Mouse (Mus musculus): ENCODE data around the gene Cldn6. TPM values are rescaled to one million over a fixed set of nuclear protein-coding genes. Genes with fewer than 3 reads are reported as not detected.

The Cldn6 gene
- polyA plus RNA-seq, 2 experiments = 11.3 to 13.6 TPM

DNA sequence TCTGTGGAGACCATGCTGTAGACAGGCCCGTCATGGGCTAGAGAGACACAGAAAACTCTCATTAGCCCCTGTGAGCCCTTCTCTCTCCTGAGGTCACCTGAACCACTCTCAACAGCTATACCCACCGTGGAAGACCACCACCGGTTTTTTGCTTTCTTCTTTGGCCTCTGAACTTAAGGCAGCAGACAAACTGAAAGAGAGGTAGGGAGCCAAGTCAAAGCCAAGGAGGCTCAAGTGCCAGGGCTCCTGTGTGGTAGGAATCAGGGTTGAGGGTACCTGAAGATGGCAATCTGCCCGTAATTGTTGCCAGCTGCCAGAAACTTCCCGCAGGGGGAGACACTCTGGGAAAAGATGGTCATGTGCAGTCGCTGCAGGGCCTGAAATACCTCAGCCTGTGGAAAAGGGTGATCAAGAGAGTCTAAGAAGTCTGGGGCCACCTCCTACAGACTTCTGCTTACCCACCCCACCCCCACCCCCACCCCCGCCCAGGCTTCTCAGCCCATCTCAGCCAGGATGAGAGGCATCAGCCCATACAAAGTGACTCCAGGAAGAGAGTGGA is 8.5 kb upstream of the Cldn6 start:
- no peaks in the 10 kb centered on the region for H3K27me3 ChIP-seq (ENCODE audit: control insufficient read depth, insufficient read depth, low read length)
- H3K4me3 ChIP-seq (replicated peaks; ENCODE audit: low read length) = no peak overlapping the region
- 85% methylated on average over 7 of the region's 7 CpGs for WGBS
- peaks cover 16% of the 10 kb centered on the region for H3K4me1 ChIP-seq (ENCODE audit: control insufficient read depth, insufficient read depth, low read length)
- H3K27ac ChIP-seq (replicated peaks; ENCODE audit: low read depth, low read length) = no peak overlapping the region
- no peak for TF ChIP-seq POLR2A (IDR thresholded peaks at IDR 0.05; ENCODE audit: borderline replicate concordance, extremely low read depth, insufficient read depth, insufficient read length)
- DNase-seq (ENCODE audit: low spot score) (no peak), ATAC-seq (ENCODE audit: low FRiP score, low read depth) (no peak)
- H3K36me3 ChIP-seq (ENCODE audit: control insufficient read depth, insufficient read depth, low read length) = peaks cover 28% of the 10 kb centered on the region
- no peak overlapping the region for H3K9ac ChIP-seq (ENCODE audit: low read depth, low read length, severe bottlenecking)
- no peaks in the 10 kb centered on the region for H3K9me3 ChIP-seq (ENCODE audit: control insufficient read depth, low read length)
- H3K4me2 ChIP-seq (replicated peaks; ENCODE audit: low read depth, low read length, severe bottlenecking) = no peak overlapping the region

DNA sequence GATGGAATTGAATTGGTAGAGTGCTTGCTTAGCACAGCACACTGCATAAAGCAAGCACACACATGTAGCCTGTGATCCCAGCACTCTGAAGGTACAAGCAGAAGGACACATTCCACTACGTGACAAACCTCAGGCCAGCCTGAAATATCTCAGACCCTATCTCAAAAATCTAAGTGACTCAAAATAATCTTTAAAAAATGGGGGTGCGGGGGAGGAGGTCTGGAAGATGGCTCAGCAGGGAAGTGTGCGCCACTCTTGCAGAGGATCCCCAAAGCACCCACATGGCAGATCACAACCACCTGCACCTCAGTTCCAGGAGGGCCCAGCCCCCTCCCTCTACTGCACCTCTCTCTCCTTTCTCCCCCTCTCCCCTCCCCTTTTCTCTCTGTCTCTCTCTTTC is 7.5 kb upstream of the Cldn6 start:
- peaks cover 6% of the 10 kb centered on the region; the same call in 1 of the 2 replicates for H3K27me3 ChIP-seq (ENCODE audit: control insufficient read depth, insufficient read depth, low read length)
- no peak overlapping the region for H3K4me2 ChIP-seq (replicated peaks; ENCODE audit: low read depth, low read length, severe bottlenecking)
- no peak for DNase-seq (ENCODE audit: low spot score)
- TF ChIP-seq POLR2A (IDR thresholded peaks at IDR 0.05; ENCODE audit: borderline replicate concordance, extremely low read depth, insufficient read depth, insufficient read length) = no peak
- WGBS = 97% methylated on average over 3 of the region's 3 CpGs
- no peak overlapping the region for H3K4me3 ChIP-seq (replicated peaks; ENCODE audit: low read length)
- ATAC-seq (ENCODE audit: low FRiP score, low read depth) = no peak
- H3K9me3 ChIP-seq (ENCODE audit: control insufficient read depth, low read length) = no peaks in the 10 kb centered on the region
- peaks cover 28% of the 10 kb centered on the region for H3K36me3 ChIP-seq (ENCODE audit: control insufficient read depth, insufficient read depth, low read length)
- H3K27ac ChIP-seq (replicated peaks; ENCODE audit: low read depth, low read length) = no peak overlapping the region
- H3K4me1 ChIP-seq (ENCODE audit: control insufficient read depth, insufficient read depth, low read length) = peaks cover 24% of the 10 kb centered on the region
- H3K9ac ChIP-seq (ENCODE audit: low read depth, low read length, severe bottlenecking) = no peak overlapping the region

DNA sequence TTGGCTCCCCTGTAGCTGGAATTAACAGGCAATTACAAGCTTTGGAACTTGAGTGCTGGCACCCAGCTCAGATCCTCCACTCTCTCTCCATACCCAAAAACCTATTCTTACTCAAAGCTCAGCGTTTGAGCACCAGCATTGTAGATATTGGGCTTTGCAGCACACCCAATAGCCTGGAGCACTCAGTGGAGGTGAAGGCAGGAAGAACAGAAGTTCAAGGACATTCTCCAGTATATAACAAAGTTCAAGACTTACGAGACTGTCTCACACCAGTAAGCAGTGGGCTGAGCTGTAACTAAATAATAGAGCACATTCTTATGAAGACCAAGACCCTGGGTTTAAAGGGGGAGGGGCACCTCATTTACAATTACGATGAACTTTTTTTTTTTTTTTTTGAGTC is 6.3 kb upstream of the Cldn6 start:
- H3K4me3 ChIP-seq (replicated peaks; ENCODE audit: low read length) = peak overlapping the region; percentile 62
- DNase-seq (ENCODE audit: low spot score) (no peak), ATAC-seq (ENCODE audit: low FRiP score, low read depth) (no peak)
- no peak overlapping the region for H3K9ac ChIP-seq (ENCODE audit: low read depth, low read length, severe bottlenecking)
- H3K27ac ChIP-seq (replicated peaks; ENCODE audit: low read depth, low read length) = no peak overlapping the region
- H3K36me3 ChIP-seq (ENCODE audit: control insufficient read depth, insufficient read depth, low read length) = peaks cover 27% of the 10 kb centered on the region
- H3K9me3 ChIP-seq (ENCODE audit: control insufficient read depth, low read length) = no peaks in the 10 kb centered on the region
- no peak for TF ChIP-seq POLR2A (IDR thresholded peaks at IDR 0.05; ENCODE audit: borderline replicate concordance, extremely low read depth, insufficient read depth, insufficient read length)
- H3K4me1 ChIP-seq (ENCODE audit: control insufficient read depth, insufficient read depth, low read length) = peaks cover 31% of the 10 kb centered on the region
- H3K27me3 ChIP-seq (ENCODE audit: control insufficient read depth, insufficient read depth, low read length) = peaks cover 7% of the 10 kb centered on the region; the same call in 1 of the 2 replicates
- peak overlapping the region; percentile 96 for H3K4me2 ChIP-seq (replicated peaks; ENCODE audit: low read depth, low read length, severe bottlenecking)
- 62% methylated on average over 3 of the region's 3 CpGs for WGBS

DNA sequence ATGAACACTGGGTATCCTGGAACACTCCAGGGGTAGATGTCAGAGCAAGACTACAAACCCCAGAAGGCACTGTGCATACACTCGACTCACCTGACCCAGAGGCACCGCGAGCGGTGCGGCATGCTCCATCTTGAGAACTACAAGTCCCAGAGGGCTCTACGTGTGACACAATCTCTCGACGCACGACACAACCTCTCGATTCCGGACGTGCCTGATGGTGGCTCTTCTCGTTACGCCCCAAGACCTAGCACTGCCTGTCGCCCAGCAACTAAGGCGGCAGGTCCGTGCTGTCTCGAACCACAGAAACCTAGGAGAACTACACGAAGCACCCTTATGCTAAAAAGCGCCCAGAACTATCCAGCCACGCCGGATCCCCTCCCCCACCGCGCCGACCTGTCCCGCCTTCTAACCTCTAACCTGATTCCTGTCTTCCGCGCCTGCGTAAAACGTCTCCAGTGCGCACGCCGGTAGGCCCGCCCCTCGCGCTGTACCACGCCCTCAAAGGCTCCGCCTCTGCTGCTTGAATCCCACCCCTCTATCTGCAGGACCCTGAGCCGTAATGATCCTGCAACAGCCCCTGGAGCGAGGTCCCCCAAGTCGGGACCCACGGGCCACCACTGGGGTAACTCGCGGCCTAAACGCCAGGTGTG is 5.5 kb upstream of the Cldn6 start, which contains the start of the genes Hcfc1r1 and Thoc6:
Gene Hcfc1r1, plus strand, starts transcription at position 173 of the 650 bp plus-strand sequence.
Gene Thoc6, minus strand, starts transcription at position 459 of the 650 bp plus-strand sequence.
- DNase-seq (ENCODE audit: low spot score) (peak; percentile 95), ATAC-seq (ENCODE audit: low FRiP score, low read depth) (peak; percentile 91)
- peaks cover 32% of the 10 kb centered on the region for H3K4me1 ChIP-seq (ENCODE audit: control insufficient read depth, insufficient read depth, low read length)
- 0 out of 2 replicates have a peak, but pooled peaks have one; percentile 48 for TF ChIP-seq POLR2A (IDR thresholded peaks at IDR 0.05; ENCODE audit: borderline replicate concordance, extremely low read depth, insufficient read depth, insufficient read length)
- H3K27ac ChIP-seq (replicated peaks; ENCODE audit: low read depth, low read length) = peak within 1 kb of the TSS; percentile 81
- H3K36me3 ChIP-seq (ENCODE audit: control insufficient read depth, insufficient read depth, low read length) = peaks cover 19% of the 10 kb centered on the region
- H3K4me2 ChIP-seq (replicated peaks; ENCODE audit: low read depth, low read length, severe bottlenecking) = peak within 1 kb of the TSS; percentile 96
- peak within 1 kb of the TSS; percentile 62 for H3K4me3 ChIP-seq (replicated peaks; ENCODE audit: low read length)
- peaks cover 7% of the 10 kb centered on the region; the same call in 1 of the 2 replicates for H3K27me3 ChIP-seq (ENCODE audit: control insufficient read depth, insufficient read depth, low read length)
- H3K9me3 ChIP-seq (ENCODE audit: control insufficient read depth, low read length) = no peaks in the 10 kb centered on the region
- H3K9ac ChIP-seq (ENCODE audit: low read depth, low read length, severe bottlenecking) = peak within 1 kb of the TSS; percentile 60
- WGBS = under 1% methylated on average over 45 of the region's 45 CpGs

DNA sequence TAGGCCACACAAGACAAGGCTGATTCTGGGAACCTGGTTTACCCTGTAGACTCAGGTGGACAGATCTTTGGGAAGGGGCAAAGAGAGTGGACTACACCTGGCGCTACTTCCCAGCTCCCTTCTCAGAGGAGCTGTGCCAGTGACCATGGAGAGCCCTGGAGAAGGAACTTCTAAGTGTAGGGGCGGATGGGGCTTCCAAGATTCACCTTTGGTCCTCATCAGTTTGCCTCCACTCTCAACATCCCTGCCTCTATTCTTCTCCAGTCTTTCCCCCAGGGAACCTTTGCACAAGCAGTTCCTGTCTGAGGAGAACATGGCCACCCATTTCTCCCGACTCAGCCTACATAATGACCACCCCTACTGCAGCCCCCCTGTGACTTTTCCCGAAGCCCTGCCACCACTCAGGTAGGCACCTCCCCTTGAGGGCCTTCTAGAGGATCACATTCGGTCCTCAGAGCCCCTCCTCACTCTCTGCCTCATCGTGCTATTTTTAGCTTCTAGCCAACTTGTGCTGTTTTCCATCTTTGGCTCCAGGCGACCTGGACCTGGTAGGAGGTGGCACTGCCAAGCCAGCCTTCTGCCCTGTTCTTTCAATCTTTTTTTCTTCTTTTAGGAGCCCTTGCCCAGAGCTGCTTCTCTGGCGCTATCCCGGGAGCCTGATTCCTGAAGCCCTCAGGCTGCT is 4.6 kb upstream of the Cldn6 start:
- Histone ChIP-seq H3K9me3 (ENCODE audit: control insufficient read depth, low read length) (no peaks in the 10 kb centered on the region), H3K4me2 (replicated peaks; ENCODE audit: low read depth, low read length, severe bottlenecking) (peak overlapping the region; percentile 96), H3K4me3 (replicated peaks; ENCODE audit: low read length) (peak overlapping the region; percentile 62), H3K27ac (replicated peaks; ENCODE audit: low read depth, low read length) (no peak overlapping the region; the same call in 1 of the 2 replicates), H3K4me1 (ENCODE audit: control insufficient read depth, insufficient read depth, low read length) (peaks cover 36% of the 10 kb centered on the region), H3K9ac (ENCODE audit: low read depth, low read length, severe bottlenecking) (peak overlapping the region; percentile 60), H3K36me3 (ENCODE audit: control insufficient read depth, insufficient read depth, low read length) (peaks cover 11% of the 10 kb centered on the region), H3K27me3 (ENCODE audit: control insufficient read depth, insufficient read depth, low read length) (peaks cover 16% of the 10 kb centered on the region)
- WGBS = 34% methylated on average over 8 of the region's 9 CpGs
- DNase-seq (ENCODE audit: low spot score) (no peak), ATAC-seq (ENCODE audit: low FRiP score, low read depth) (no peak)
- no peak for TF ChIP-seq POLR2A (IDR thresholded peaks at IDR 0.05; ENCODE audit: borderline replicate concordance, extremely low read depth, insufficient read depth, insufficient read length)
